Mouse (Mus musculus): ENCODE results near the gene Actl11. TPM values are rescaled to one million over a fixed set of nuclear protein-coding genes. Genes with fewer than 3 reads are reported as not detected.

The Actl11 gene
- polyA plus RNA-seq, 1 experiment from 2014 or later = not detected

- Histone ChIP-seq H3K4me3 (peak overlapping the region; percentile 57), H3K36me3 (replicated peaks) (0 out of 2 replicates have a peak, but pooled peaks cover 4% of the 10 kb centered on the region), H3K4me1 (peaks cover 38% of the 10 kb centered on the region), H3K27me3 (replicated peaks; ENCODE audit: low read depth, poor library complexity, severe bottlenecking) (peaks cover 51% of the 10 kb centered on the region), H3K9me3 (no peaks in the 10 kb centered on the region), H3K27ac (replicated peaks) (peak overlapping the region; percentile 70)
- WGBS = 48% methylated on average over 31 of the region's 31 CpGs
- peak; percentile 27 for DNase-seq (ENCODE audit: low spot score)
These were observed 21.1 kb upstream of the Actl11 start for GRCm38 (mm10) chr9:107906967-107907800.

GRCm38 (mm10) chr9:107907801-107908120 is 20.5 kb upstream of the Actl11 start:
- Histone ChIP-seq H3K36me3 (replicated peaks) (no peaks in the 10 kb centered on the region), H3K4me3 (0 out of 2 replicates have a peak overlapping the region, but pooled peaks have one; percentile 12), H3K9me3 (no peaks in the 10 kb centered on the region), H3K27ac (replicated peaks) (no peak overlapping the region), H3K27me3 (replicated peaks; ENCODE audit: low read depth, poor library complexity, severe bottlenecking) (peaks cover 45% of the 10 kb centered on the region), H3K4me1 (peaks cover 38% of the 10 kb centered on the region)
- WGBS = 89% methylated on average over 14 of the region's 14 CpGs
- DNase-seq (ENCODE audit: low spot score) = no peak

- no peak for DNase-seq (ENCODE audit: low spot score)
- Histone ChIP-seq H3K27me3 (replicated peaks; ENCODE audit: low read depth, poor library complexity, severe bottlenecking) (peaks cover 39% of the 10 kb centered on the region), H3K9me3 (no peaks in the 10 kb centered on the region), H3K36me3 (replicated peaks) (no peaks in the 10 kb centered on the region), H3K4me3 (peak overlapping the region; percentile 16; the same call in 1 of the 2 replicates), H3K27ac (replicated peaks) (no peak overlapping the region), H3K4me1 (peaks cover 38% of the 10 kb centered on the region)
- 39% methylated on average over 18 of the region's 18 CpGs for WGBS
These were observed 19.7 kb upstream of the Actl11 start for GRCm38 (mm10) chr9:107908410-107909158.

GRCm38 (mm10) chr9:107910025-107910769 is 18.1 kb upstream of the Actl11 start:
- DNase-seq (ENCODE audit: low spot score) = no peak
- Histone ChIP-seq H3K27ac (replicated peaks) (no peak overlapping the region), H3K27me3 (replicated peaks; ENCODE audit: low read depth, poor library complexity, severe bottlenecking) (peaks cover 34% of the 10 kb centered on the region), H3K36me3 (replicated peaks) (no peaks in the 10 kb centered on the region), H3K9me3 (no peaks in the 10 kb centered on the region), H3K4me3 (no peak overlapping the region), H3K4me1 (peaks cover 39% of the 10 kb centered on the region)
- 90% methylated on average over 15 of the region's 15 CpGs for WGBS

- WGBS = 83% methylated on average over 16 of the region's 16 CpGs
- H3K36me3 ChIP-seq (replicated peaks) = no peaks in the 10 kb centered on the region
These were observed 13.4 kb upstream of the Actl11 start for GRCm38 (mm10) chr9:107914764-107915420.

GRCm38 (mm10) chr9:107917895-107918608 is 10.2 kb upstream of the Actl11 start:
- no peaks in the 10 kb centered on the region for H3K36me3 ChIP-seq (replicated peaks)
- H3K9me3 ChIP-seq = no peaks in the 10 kb centered on the region
- no peak overlapping the region for H3K4me3 ChIP-seq
- peak; percentile 46 for DNase-seq (ENCODE audit: low spot score)
- H3K4me1 ChIP-seq = peaks cover 27% of the 10 kb centered on the region
- 0 out of 2 replicates have a peak, but pooled peaks cover 6% of the 10 kb centered on the region for H3K27me3 ChIP-seq (replicated peaks; ENCODE audit: low read depth, poor library complexity, severe bottlenecking)
- peak overlapping the region; percentile 40; the same call in 1 of the 2 replicates for H3K27ac ChIP-seq (replicated peaks)
- 48% methylated on average over 13 of the region's 13 CpGs for WGBS

More at GRCm38 (mm10) chr9:107914764-107915420, 13.4 kb upstream of the Actl11 start:
- no peak overlapping the region for H3K4me3 ChIP-seq
- 0 out of 2 replicates have a peak, but pooled peaks cover 6% of the 10 kb centered on the region for H3K27me3 ChIP-seq (replicated peaks; ENCODE audit: low read depth, poor library complexity, severe bottlenecking)
- no peak overlapping the region for H3K27ac ChIP-seq (replicated peaks)
- no peak for DNase-seq (ENCODE audit: low spot score)
- H3K9me3 ChIP-seq = no peaks in the 10 kb centered on the region
- peaks cover 27% of the 10 kb centered on the region for H3K4me1 ChIP-seq

GRCm38 (mm10) chr9:107918884-107919283 is 9.4 kb upstream of the Actl11 start:
- no peak overlapping the region for H3K27ac ChIP-seq (replicated peaks)
- DNase-seq (ENCODE audit: low spot score) = no peak
- 85% methylated on average over 6 of the region's 6 CpGs for WGBS
- H3K4me3 ChIP-seq = no peak overlapping the region
- H3K27me3 ChIP-seq (replicated peaks; ENCODE audit: low read depth, poor library complexity, severe bottlenecking) = 0 out of 2 replicates have a peak, but pooled peaks cover 10% of the 10 kb centered on the region
- H3K4me1 ChIP-seq = peaks cover 27% of the 10 kb centered on the region
- no peaks in the 10 kb centered on the region for H3K36me3 ChIP-seq (replicated peaks)
- no peaks in the 10 kb centered on the region for H3K9me3 ChIP-seq

GRCm38 (mm10) chr9:107919441-107919840 is 8.8 kb upstream of the Actl11 start:
- 88% methylated on average over 5 of the region's 5 CpGs for WGBS
- 0 out of 2 replicates have a peak, but pooled peaks cover 15% of the 10 kb centered on the region for H3K27me3 ChIP-seq (replicated peaks; ENCODE audit: low read depth, poor library complexity, severe bottlenecking)

GRCm38 (mm10) chr9:107923021-107923420 is 5.2 kb upstream of the Actl11 start:
- no peak overlapping the region for H3K4me3 ChIP-seq
- peak; percentile 36 for DNase-seq (ENCODE audit: low spot score)
- H3K36me3 ChIP-seq (replicated peaks) = no peaks in the 10 kb centered on the region
- peaks cover 16% of the 10 kb centered on the region; the same call in 1 of the 2 replicates for H3K27me3 ChIP-seq (replicated peaks; ENCODE audit: low read depth, poor library complexity, severe bottlenecking)
- H3K9me3 ChIP-seq = no peaks in the 10 kb centered on the region
- H3K27ac ChIP-seq (replicated peaks) = no peak overlapping the region
- H3K4me1 ChIP-seq = peaks cover 20% of the 10 kb centered on the region
- 30% methylated on average over 7 of the region's 7 CpGs for WGBS

More at GRCm38 (mm10) chr9:107919441-107919840, 8.8 kb upstream of the Actl11 start:
- Histone ChIP-seq H3K4me3 (no peak overlapping the region), H3K9me3 (no peaks in the 10 kb centered on the region), H3K27ac (replicated peaks) (no peak overlapping the region), H3K36me3 (replicated peaks) (no peaks in the 10 kb centered on the region), H3K4me1 (peaks cover 27% of the 10 kb centered on the region)
- DNase-seq (ENCODE audit: low spot score) = no peak

- no peak overlapping the region for H3K4me3 ChIP-seq
- no peak for DNase-seq (ENCODE audit: low spot score)
- H3K27me3 ChIP-seq (replicated peaks; ENCODE audit: low read depth, poor library complexity, severe bottlenecking) = peaks cover 16% of the 10 kb centered on the region; the same call in 1 of the 2 replicates
- H3K4me1 ChIP-seq = peaks cover 15% of the 10 kb centered on the region
- H3K9me3 ChIP-seq = no peaks in the 10 kb centered on the region
- 67% methylated on average over 6 of the region's 6 CpGs for WGBS
- H3K36me3 ChIP-seq (replicated peaks) = no peaks in the 10 kb centered on the region
- no peak overlapping the region for H3K27ac ChIP-seq (replicated peaks)
These were observed 4.3 kb upstream of the Actl11 start for GRCm38 (mm10) chr9:107923956-107924355.

GRCm38 (mm10) chr9:107925251-107925650 is 3.0 kb upstream of the Actl11 start:
- Histone ChIP-seq H3K4me3 (no peak overlapping the region), H3K27ac (replicated peaks) (no peak overlapping the region), H3K4me1 (peaks cover 15% of the 10 kb centered on the region), H3K9me3 (no peaks in the 10 kb centered on the region), H3K27me3 (replicated peaks; ENCODE audit: low read depth, poor library complexity, severe bottlenecking) (peaks cover 16% of the 10 kb centered on the region; the same call in 1 of the 2 replicates), H3K36me3 (replicated peaks) (no peaks in the 10 kb centered on the region)
- WGBS = 19% methylated on average over 3 of the region's 3 CpGs
- DNase-seq (ENCODE audit: low spot score) = no peak

All from embryonic facial prominence, embryonic 10.5 days (tissue).